Mouse (Mus musculus) spleen, embryonic (tissue): ENCODE results near the gene Pxk.

Source experiments
- CTCF ChIA-PET: fragments of 350-600 bp; sonication (Branson Sonifier 250); formaldehyde crosslinking; loops from one replicate; lab custom pipeline; 2022; lab: Charles Lee

Gene Pxk

GRCm38 (mm10) chr14:8191331-8191965 is 93.4 kb downstream of the Pxk start:
- CTCF ChIA-PET, result no interaction called here

GRCm38 (mm10) chr14:8192727-8193126 is 94.7 kb downstream of the Pxk start:
- CTCF ChIA-PET, result no interaction called here

- CTCF ChIA-PET, result no interaction called here
Measured at GRCm38 (mm10) chr14:8200769-8201168, 102.8 kb downstream of the Pxk start.

DNA sequence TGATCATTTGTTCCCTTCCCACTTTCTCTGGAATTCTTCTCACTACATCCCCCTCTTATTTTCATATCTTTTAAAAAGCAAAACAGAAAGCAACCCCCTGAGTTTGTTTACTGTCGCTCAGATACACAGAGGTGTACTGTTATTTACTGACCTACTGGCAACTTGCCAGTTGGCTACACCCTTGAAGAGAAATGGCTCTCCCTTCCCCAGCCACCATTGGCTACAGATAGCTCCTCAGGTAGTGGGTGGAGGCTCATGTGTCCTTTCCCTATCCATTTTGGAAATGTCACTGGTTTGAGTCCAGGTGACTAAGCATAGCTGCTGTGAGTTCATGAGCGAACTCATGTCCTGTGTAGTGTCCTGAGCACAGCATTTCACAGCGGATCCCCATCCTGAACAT is 103.7 kb downstream of the Pxk start:
- CTCF ChIA-PET, result no interaction called here

GRCm38 (mm10) chr14:8206179-8206910 is 108.3 kb downstream of the Pxk start:
- CTCF ChIA-PET, result no interaction called here

DNA sequence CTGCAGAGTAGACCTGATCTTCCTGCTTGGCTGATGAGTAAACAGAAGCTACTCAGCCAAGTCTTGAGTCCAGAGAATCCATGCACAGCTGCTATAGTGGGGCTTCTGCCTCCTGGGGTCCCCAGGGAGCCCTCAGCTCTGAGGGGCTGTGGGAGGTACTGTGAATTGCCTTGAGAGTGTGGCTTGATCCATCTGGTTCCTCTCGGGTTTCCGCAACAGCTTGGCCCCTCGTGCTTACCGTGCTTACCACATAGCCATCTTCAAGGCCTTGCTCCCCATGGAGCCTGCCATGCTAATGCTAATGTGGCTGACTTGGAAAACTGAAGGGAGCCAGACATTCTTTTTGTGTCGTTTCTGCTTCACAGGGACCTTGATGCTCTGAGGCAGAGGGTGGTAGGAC is 109.1 kb downstream of the Pxk start:
- CTCF ChIA-PET, result no interaction called here

DNA sequence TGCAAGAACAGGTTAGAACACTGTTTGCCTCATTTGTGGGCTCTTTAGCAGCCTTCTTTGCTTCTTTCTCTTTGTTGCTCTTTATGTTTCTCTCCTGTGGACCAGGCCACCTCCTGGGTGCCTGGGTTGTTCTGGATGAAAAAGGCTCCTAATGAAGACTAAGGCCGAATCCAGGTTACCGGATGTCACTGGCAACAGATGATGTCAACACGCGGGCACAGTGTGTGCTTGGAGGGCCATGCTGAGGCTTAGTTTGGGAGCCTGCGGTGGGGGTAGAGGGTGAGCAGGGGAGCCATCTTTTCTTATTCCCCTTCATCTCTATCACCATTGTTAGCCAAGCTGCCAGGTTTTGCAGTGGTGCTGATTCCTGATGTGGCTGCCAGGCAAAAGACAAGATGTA is 109.5 kb downstream of the Pxk start:
- CTCF ChIA-PET, result no interaction called here

GRCm38 (mm10) chr14:8208876-8209275 is 110.9 kb downstream of the Pxk start:
- CTCF ChIA-PET, result no interaction called here

DNA sequence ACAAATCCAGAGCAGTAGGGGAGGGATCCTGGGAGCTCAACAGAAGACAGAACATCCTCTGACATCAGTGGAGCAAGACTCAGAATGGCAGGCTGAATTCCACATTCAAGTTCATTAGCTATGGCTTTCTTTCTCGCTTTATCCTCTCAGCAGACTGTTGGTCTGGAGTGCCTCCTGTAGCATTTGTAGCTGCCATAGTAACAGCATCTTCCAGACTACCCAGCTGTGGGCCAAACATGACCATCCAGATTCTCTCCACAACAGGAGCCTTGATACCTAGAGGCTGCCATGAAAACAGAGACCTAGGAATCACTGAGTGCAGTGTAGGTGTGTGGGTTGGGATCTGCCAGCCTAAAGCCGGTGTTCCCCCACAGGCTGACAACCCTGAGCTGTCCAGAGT is 111.9 kb downstream of the Pxk start:
- CTCF ChIA-PET, result no interaction called here

DNA sequence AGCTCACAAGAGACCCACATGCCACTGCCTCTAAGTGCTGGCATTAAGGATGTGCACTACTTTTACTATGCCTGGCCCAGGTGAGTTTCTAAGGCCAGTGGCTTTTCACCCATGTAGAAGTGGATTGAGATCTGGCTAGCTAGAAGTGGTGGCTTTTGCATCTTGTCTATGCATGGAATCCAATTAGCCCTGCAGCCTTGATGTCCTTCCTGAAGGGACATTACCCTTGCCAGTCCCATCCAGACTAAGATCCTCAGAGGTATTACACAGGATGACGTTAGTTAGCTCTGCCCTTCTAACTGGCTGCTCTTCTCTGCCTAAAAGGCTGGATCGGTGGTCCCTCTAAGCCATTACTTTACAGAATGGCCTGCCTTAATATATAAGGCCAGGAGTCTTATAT is 115.0 kb downstream of the Pxk start:
- CTCF ChIA-PET, result no interaction called here

GRCm38 (mm10) chr14:8213803-8214224 is 115.8 kb downstream of the Pxk start, which contains the start of gene Kctd6:
Kctd6 (plus strand) TSS chr14:8214140.
- CTCF ChIA-PET, result interaction anchor here (0.5 kb wide), 1 partner anchor 43 kb away, joined by 3 read pairs; no protein-coding TSS in a partner anchor
